Mouse (Mus musculus) CH12.LX (cell line): ENCODE results near the gene Ackr2. TPM values are rescaled to one million over a fixed set of nuclear protein-coding genes. Genes with fewer than 3 reads are reported as not detected.

Source experiments
- DNase-seq: peaks from one replicate; pipeline ENCODE4 v3.0.0-alpha.2; 2013; ENCODE audit errors: extremely low read depth
- H3K27ac ChIP-seq: 2 replicates; pipeline ENCODE4 v1.5.1; 2012; ENCODE audit warnings: low read depth, mild to moderate bottlenecking, control low read depth, moderate library complexity; ENCODE audit not compliant: insufficient read depth
- H3K27me3 ChIP-seq: replicated peaks from 2 replicates; pipeline ENCODE3; 2012; ENCODE audit warnings: inconsistent platforms
- H3K36me3 ChIP-seq, 2 experiments: replicated peaks in 1 of 2; 2 replicates each; pipeline versions ENCODE3 to v1.6.1; 2012; ENCODE audit warnings: inconsistent platforms in 1 of 2, low read length in 1 of 2, mild to moderate bottlenecking in 1 of 2, mixed read lengths in 1 of 2, moderate library complexity in 1 of 2; ENCODE audit not compliant: control insufficient read depth in 1 of 2, insufficient read depth in 1 of 2
- H3K4me1 ChIP-seq, 2 experiments: 2 replicates each; pipeline ENCODE4 v1.6.1; 2012; ENCODE audit warnings: inconsistent platforms in 1 of 2, moderate library complexity in 1 of 2; ENCODE audit not compliant: insufficient read depth in 2 of 2, control insufficient read depth in 1 of 2
- H3K4me2 ChIP-seq: 2 replicates; pipeline ENCODE4 v1.6.1; 2012; ENCODE audit warnings: low read depth, mild to moderate bottlenecking, control low read depth; ENCODE audit not compliant: poor library complexity, insufficient read depth, severe bottlenecking
- H3K4me3 ChIP-seq, 3 experiments: fragments of 150-350 bp in 1 of 3; sonication (generic) in 1 of 3; replicated peaks in 1 of 3; 2 replicates each; pipeline versions ENCODE3 to v1.5.1; 2011 to 2012; ENCODE audit warnings: low read depth in 2 of 3, low read length in 2 of 3, mild to moderate bottlenecking in 2 of 3, moderate library complexity in 2 of 3, control low read depth in 1 of 3, improper control_type of control experiment in 1 of 3, inconsistent platforms in 1 of 3, mixed read lengths in 1 of 3; ENCODE audit not compliant: poor library complexity in 1 of 3
- H3K79me2 ChIP-seq: replicated peaks from 2 replicates; pipeline ENCODE4 v1.6.1; 2012; ENCODE audit warnings: mild to moderate bottlenecking, moderate library complexity; ENCODE audit not compliant: control insufficient read depth, poor library complexity, insufficient read depth, severe bottlenecking; ENCODE audit errors: extremely low read depth
- H3K9ac ChIP-seq: 2 replicates; pipeline ENCODE4 v1.6.1; 2012; ENCODE audit warnings: low read depth, mild to moderate bottlenecking, control low read depth, moderate library complexity; ENCODE audit not compliant: insufficient read depth
- H3K9me3 ChIP-seq: replicated peaks from 2 replicates; pipeline ENCODE3; 2012; ENCODE audit warnings: low read length, inconsistent platforms, mixed read lengths
- E2F4 ChIP-seq: IDR thresholded peaks from 2 replicates; pipeline ENCODE4 v1.6.1; 2011; ENCODE audit warnings: low read depth, low read length, improper control_type of control experiment; ENCODE audit not compliant: insufficient replicate concordance
- HCFC1 ChIP-seq: IDR thresholded peaks from 2 replicates; pipeline ENCODE4 v1.6.1; 2012; ENCODE audit warnings: low read depth, mild to moderate bottlenecking, inconsistent platforms, low read length, improper control_type of control experiment
- MEF2A ChIP-seq: IDR thresholded peaks from 2 replicates; pipeline ENCODE4 v1.6.1; 2014; ENCODE audit warnings: low read depth, mild to moderate bottlenecking, inconsistent platforms, low read length, improper control_type of control experiment, borderline replicate concordance
- NRF1 ChIP-seq: IDR thresholded peaks from 2 replicates; pipeline ENCODE4 v1.6.1; 2014; ENCODE audit warnings: low read depth, mild to moderate bottlenecking, inconsistent platforms, low read length, improper control_type of control experiment, moderate library complexity
- POLR2AphosphoS2 ChIP-seq: IDR thresholded peaks from 2 replicates; pipeline ENCODE4 v1.6.1; 2011; ENCODE audit warnings: low read depth, low read length, improper control_type of control experiment
- RAD21 ChIP-seq: IDR thresholded peaks from 2 replicates; pipeline ENCODE4 v1.6.1; 2011; ENCODE audit warnings: low read depth, mild to moderate bottlenecking, low read length, improper control_type of control experiment, moderate library complexity
- RCOR1 ChIP-seq: conservative IDR thresholded peaks from 2 replicates; pipeline ENCODE4 v1.6.1; 2012; ENCODE audit warnings: low read depth, mild to moderate bottlenecking, inconsistent platforms, low read length, improper control_type of control experiment
- TBP ChIP-seq: conservative IDR thresholded peaks from 2 replicates; pipeline ENCODE4 v1.6.1; 2011; ENCODE audit warnings: low read depth, low read length, improper control_type of control experiment
- UBTF ChIP-seq: IDR thresholded peaks from 2 replicates; pipeline ENCODE4 v1.6.1; 2012; ENCODE audit warnings: low read depth, mild to moderate bottlenecking, inconsistent platforms, low read length, improper control_type of control experiment, moderate library complexity
- USF1 ChIP-seq: IDR thresholded peaks from 2 replicates; pipeline ENCODE4 v1.6.1; 2014; ENCODE audit warnings: low read depth, mild to moderate bottlenecking, inconsistent platforms, low read length, improper control_type of control experiment
- USF2 ChIP-seq: conservative IDR thresholded peaks from 2 replicates; pipeline ENCODE4 v1.6.1; 2011; ENCODE audit warnings: low read depth, low read length, improper control_type of control experiment
- ZMIZ1 ChIP-seq: IDR thresholded peaks from 2 replicates; pipeline ENCODE4 v1.6.1; 2012; ENCODE audit warnings: low read depth, mild to moderate bottlenecking, inconsistent platforms, low read length, improper control_type of control experiment
- dilution Hi-C: fragments of 300-500 bp; cut with MboI; formaldehyde crosslinking; loops from 2 replicates; pipeline ENCODE4 v1.14.3; 2020; ENCODE audit warnings: low sequenced_read_pairs; ENCODE audit not compliant: extremely low pct_unique_long_range_greater_than_20kb, extremely low pct_ligation_motif_present
- in situ Hi-C: fragments of 300-500 bp; cut with MboI; formaldehyde crosslinking; loops from 3 replicates; pipeline ENCODE4 v1.14.3; 2019; ENCODE audit warnings: low sequenced_read_pairs, low pct_ligation_motif_present, low pct_unique_long_range_greater_than_20kb, mixed read lengths
- polyA plus RNA-seq: library from polyadenylated mRNA; unstranded; fragments of >175 nt; gene quantifications from 2 replicates; pipeline ENCODE4 v1.2.1, GENCODE M21; 2012; ENCODE audit warnings: low read depth; ENCODE audit not compliant: insufficient read length
- total RNA-seq, 2 experiments: library from RNA; depleted of rRNA; stranded (reverse); fragments of 300-350 nt in 1 of 2; fragments of >200 nt in 1 of 2; gene quantifications; 2 replicates each; pipeline ENCODE4 v1.2.3; 2012 to 2014

Ackr2 gene
- total and polyA plus RNA-seq, 3 experiments, result 2.9 to 13.9 (median 9.8) TPM

DNA sequence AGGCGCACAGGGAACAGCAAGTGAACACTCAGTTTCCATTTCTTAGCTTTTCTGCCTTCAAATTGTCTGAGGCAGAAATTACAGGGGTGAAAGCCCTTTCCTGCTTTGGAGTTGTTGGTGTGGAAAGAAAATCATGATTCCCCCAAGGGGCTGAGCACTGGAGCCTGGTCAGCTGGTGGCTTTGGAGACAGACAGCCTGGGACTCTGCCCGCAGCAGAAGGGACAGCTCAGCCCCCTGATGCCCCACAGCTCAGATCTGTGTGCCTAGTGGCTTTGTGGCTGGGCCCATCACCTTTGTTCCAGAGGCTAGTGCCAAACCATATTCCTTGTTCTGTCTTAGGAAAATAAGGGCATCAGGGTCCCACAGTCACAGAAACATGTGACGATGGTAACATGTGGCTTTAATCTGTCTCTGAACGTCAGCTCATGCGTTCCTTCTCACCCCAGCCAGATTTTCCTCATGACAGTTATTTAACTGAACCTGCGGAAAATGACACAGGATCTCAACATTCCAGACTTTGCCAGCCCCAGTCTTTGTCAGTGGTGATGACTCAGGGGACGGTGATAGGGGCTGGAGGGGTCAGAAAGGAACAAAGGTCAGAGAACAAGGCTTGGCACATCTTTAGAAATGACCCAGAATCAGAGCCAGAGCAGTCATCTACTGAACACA is 61.9 kb downstream of the Ackr2 start:
- dilution Hi-C loops (no loop called here), in situ Hi-C loops (no loop called here)
- no peaks in the 10 kb centered on the region for H3K9me3 ChIP-seq
- H3K36me3 ChIP-seq, result peaks cover 0 to 4% of the 10 kb centered on the region in 2 experiments
- TF ChIP-seq USF1, result no peak
- TF ChIP-seq TBP, result no peak
- no peak for TF ChIP-seq ZMIZ1
- TF ChIP-seq USF2, result no peak
- TF ChIP-seq MEF2A, result no peak
- no peak for TF ChIP-seq HCFC1
- TF ChIP-seq UBTF, result no peak
- no peak for TF ChIP-seq NRF1
- no peak for TF ChIP-seq POLR2AphosphoS2
- no peak for TF ChIP-seq RCOR1
- no peak for TF ChIP-seq E2F4
- TF ChIP-seq RAD21, result no peak
- no peak overlapping the region for H3K27ac ChIP-seq
- H3K9ac ChIP-seq, result no peak overlapping the region
- no peaks in the 10 kb centered on the region for H3K27me3 ChIP-seq
- H3K79me2 ChIP-seq, result no peaks in the 10 kb centered on the region
- H3K4me2 ChIP-seq, result no peak overlapping the region
- H3K4me1 ChIP-seq, result peaks cover 11 to 20% of the 10 kb centered on the region in 2 experiments
- DNase-seq, result no peak
- H3K4me3 ChIP-seq, result no peak overlapping the region

Other genes starting within 250 kb of the Ackr2 start
- 3.2 and 4.0 TPM in 2 replicates for gene Sec22c, start 192.9 kb upstream of the Ackr2 start, total RNA-seq (2012; rRNA removed)
- gene Sec22c, start 192.9 kb upstream of the Ackr2 start, total RNA-seq (2014; rRNA removed), result 2.4 and 2.5 TPM in 2 replicates
- 4.6 and 5.7 TPM in 2 replicates for gene Sec22c, start 192.9 kb upstream of the Ackr2 start, polyA plus RNA-seq
- 40.2 and 57.6 TPM in 2 replicates for gene Ss18l2, start 188.0 kb upstream of the Ackr2 start, total RNA-seq (2012; rRNA removed)
- gene Ss18l2, start 188.0 kb upstream of the Ackr2 start, total RNA-seq (2014; rRNA removed), result 77.0 and 82.2 TPM in 2 replicates
- 41.5 and 52.9 TPM in 2 replicates for gene Ss18l2, start 188.0 kb upstream of the Ackr2 start, polyA plus RNA-seq
- 31.0 and 39.3 TPM in 2 replicates for gene Nktr, start 179.2 kb upstream of the Ackr2 start, total RNA-seq (2012; rRNA removed)
- 29.1 and 32.2 TPM in 2 replicates for gene Nktr, start 179.2 kb upstream of the Ackr2 start, total RNA-seq (2014; rRNA removed)
- gene Nktr, start 179.2 kb upstream of the Ackr2 start, polyA plus RNA-seq, result 65.0 and 65.4 TPM in 2 replicates
- gene Zfp651, start 139.0 kb upstream of the Ackr2 start, total RNA-seq (2012; rRNA removed), result 0.13 and 0.84 TPM in 2 replicates
- gene Zfp651, start 139.0 kb upstream of the Ackr2 start, total RNA-seq (2014; rRNA removed), result 0.07 and 0.30 TPM in 2 replicates
- gene Zfp651, start 139.0 kb upstream of the Ackr2 start, polyA plus RNA-seq, result 0.20 and 0.34 TPM in 2 replicates
- not detected in 2 replicates for gene Klhl40, start 120.7 kb upstream of the Ackr2 start, total RNA-seq (2012; rRNA removed)
- gene Klhl40, start 120.7 kb upstream of the Ackr2 start, total RNA-seq (2014; rRNA removed), result not detected in 2 replicates
- not detected in 2 replicates for gene Klhl40, start 120.7 kb upstream of the Ackr2 start, polyA plus RNA-seq
- gene Hhatl, start 105.8 kb upstream of the Ackr2 start, total RNA-seq (2012; rRNA removed), result not detected in 2 replicates
- not detected in 2 replicates for gene Hhatl, start 105.8 kb upstream of the Ackr2 start, total RNA-seq (2014; rRNA removed)
- not detected in 2 replicates for gene Hhatl, start 105.8 kb upstream of the Ackr2 start, polyA plus RNA-seq
- gene Ccdc13, start 58.9 kb upstream of the Ackr2 start, total RNA-seq (2012; rRNA removed), result 0.25 and 0.34 TPM in 2 replicates
- gene Ccdc13, start 58.9 kb upstream of the Ackr2 start, total RNA-seq (2014; rRNA removed), result not detected in 2 replicates
- gene Ccdc13, start 58.9 kb upstream of the Ackr2 start, polyA plus RNA-seq, result 0.11 TPM in 1 of 2 replicates, not detected in the other
- 118 and 132 TPM in 2 replicates for gene Higd1a, start 40.0 kb upstream of the Ackr2 start, total RNA-seq (2012; rRNA removed)
- gene Higd1a, start 40.0 kb upstream of the Ackr2 start, total RNA-seq (2014; rRNA removed), result 90.6 and 93.2 TPM in 2 replicates
- 75.4 and 79.3 TPM in 2 replicates for gene Higd1a, start 40.0 kb upstream of the Ackr2 start, polyA plus RNA-seq
- not detected in 2 replicates for gene Cyp8b1, start 17.9 kb downstream of the Ackr2 start, total RNA-seq (2012; rRNA removed)
- gene Cyp8b1, start 17.9 kb downstream of the Ackr2 start, total RNA-seq (2014; rRNA removed), result not detected in 2 replicates
- gene Cyp8b1, start 17.9 kb downstream of the Ackr2 start, polyA plus RNA-seq, result 0.27 TPM in 1 of 2 replicates, not detected in the other
- 0.76 and 0.93 TPM in 2 replicates for gene Fam198a, start 52.6 kb downstream of the Ackr2 start, total RNA-seq (2012; rRNA removed)
- 0.40 and 0.63 TPM in 2 replicates for gene Fam198a, start 52.6 kb downstream of the Ackr2 start, total RNA-seq (2014; rRNA removed)
- 0.59 and 0.70 TPM in 2 replicates for gene Fam198a, start 52.6 kb downstream of the Ackr2 start, polyA plus RNA-seq
- gene Pomgnt2, start 98.8 kb downstream of the Ackr2 start, total RNA-seq (2012; rRNA removed), result not detected in 2 replicates
- not detected in 2 replicates for gene Pomgnt2, start 98.8 kb downstream of the Ackr2 start, total RNA-seq (2014; rRNA removed)
- not detected in 2 replicates for gene Pomgnt2, start 98.8 kb downstream of the Ackr2 start, polyA plus RNA-seq
- gene Snrk, start 218.9 kb downstream of the Ackr2 start, total RNA-seq (2012; rRNA removed), result 10.5 and 13.1 TPM in 2 replicates
- gene Snrk, start 218.9 kb downstream of the Ackr2 start, total RNA-seq (2014; rRNA removed), result 6.0 and 6.1 TPM in 2 replicates
- 6.7 and 7.0 TPM in 2 replicates for gene Snrk, start 218.9 kb downstream of the Ackr2 start, polyA plus RNA-seq